Mouse (Mus musculus) kidney, adult 2 months (tissue): Measurements from ENCODE around the gene Ncf2. TPM values are rescaled to one million over a fixed set of nuclear protein-coding genes. Genes with fewer than 3 reads are reported as not detected.

ENCODE experiments used
- DNase-seq: peaks from one replicate; pipeline ENCODE4 v3.0.0; 2021
- H3K27ac ChIP-seq: fragments of 200-500 bp; 2 replicates; pipeline ENCODE4 v1.5.1; 2012; ENCODE audit warnings: low read depth, low read length, control low read depth, inconsistent platforms; ENCODE audit not compliant: insufficient read depth
- H3K27me3 ChIP-seq: fragments of 200-500 bp; replicated peaks from 2 replicates; pipeline ENCODE4 v1.6.1; 2012; ENCODE audit warnings: mild to moderate bottlenecking, moderate library complexity, low read length, inconsistent platforms; ENCODE audit not compliant: control insufficient read depth, insufficient read depth
- H3K36me3 ChIP-seq: fragments of 200-500 bp; 2 replicates; pipeline ENCODE4 v1.6.1; 2012; ENCODE audit warnings: mild to moderate bottlenecking, moderate library complexity, low read length, inconsistent platforms; ENCODE audit not compliant: control insufficient read depth, insufficient read depth
- H3K4me1 ChIP-seq: fragments of 200-500 bp; 2 replicates; pipeline ENCODE4 v1.6.1; 2011; ENCODE audit warnings: low read length; ENCODE audit not compliant: control insufficient read depth, insufficient read depth
- H3K4me3 ChIP-seq: fragments of 200-500 bp; 2 replicates; pipeline ENCODE4 v1.5.1; 2011; ENCODE audit warnings: mild to moderate bottlenecking, low read depth, low read length, control low read depth; ENCODE audit not compliant: insufficient read depth
- CTCF ChIP-seq: fragments of 200-500 bp; conservative IDR thresholded peaks from 2 replicates; pipeline ENCODE4 v1.5.1; 2011; ENCODE audit warnings: low read depth, mild to moderate bottlenecking, control low read depth, low read length, moderate library complexity, mixed read lengths; ENCODE audit not compliant: insufficient read depth, insufficient read length
- POLR2A ChIP-seq: fragments of 200-500 bp; IDR thresholded peaks from one replicate; pipeline ENCODE4 v1.6.1; 2011; ENCODE audit warnings: low read depth, low read length, control low read depth
- WGBS: fragments of 180-500 bp; shearing (Covaris S2); methylation state at CpG from one replicate; pipeline ENCODE4 v1.1.7; 2018; 5-methylcytosine and 5-hydroxymethylcytosine counted together
- polyA plus RNA-seq: library from polyadenylated mRNA; depleted of rRNA; stranded (reverse); fragments of >200 nt; gene quantifications from 2 replicates; pipeline ENCODE4 v1.2.3, GENCODE M21; 2012

Gene Ncf2
- polyA plus RNA-seq, 1 experiment = 4.2 TPM

GRCm38 (mm10) chr1:152800633-152801176 lies 711 bp downstream of the Ncf2 start:
- WGBS = 74% methylated on average over 13 of the region's 13 CpGs

GRCm38 (mm10) chr1:152804907-152805306 lies 4.9 kb downstream of the Ncf2 start:
- WGBS = 84% methylated on average over 6 of the region's 6 CpGs
- TF ChIP-seq CTCF = no peak
- no peak for TF ChIP-seq POLR2A
- no peak for DNase-seq
- Histone ChIP-seq H3K27ac (no peak overlapping the region), H3K4me3 (no peak overlapping the region), H3K27me3 (no peaks in the 10 kb centered on the region), H3K36me3 (no peaks in the 10 kb centered on the region), H3K4me1 (no peaks in the 10 kb centered on the region)

More at GRCm38 (mm10) chr1:152800633-152801176, 711 bp downstream of the Ncf2 start:
- Histone ChIP-seq H3K4me3 (peak overlapping the region; percentile 17; the same call in 1 of the 2 replicates), H3K36me3 (no peaks in the 10 kb centered on the region), H3K27ac (no peak overlapping the region), H3K27me3 (no peaks in the 10 kb centered on the region), H3K4me1 (no peaks in the 10 kb centered on the region)
- no peak for DNase-seq
- no peak for TF ChIP-seq POLR2A
- no peak for TF ChIP-seq CTCF

- no peak for DNase-seq
- TF ChIP-seq POLR2A = no peak
- TF ChIP-seq CTCF = no peak
- 65% methylated on average over 18 of the region's 18 CpGs for WGBS
- no peak overlapping the region; the same call in 1 of the 2 replicates for H3K27ac ChIP-seq
- H3K4me3 ChIP-seq = peak overlapping the region; percentile 8; the same call in 1 of the 2 replicates
- H3K4me1 ChIP-seq = no peaks in the 10 kb centered on the region
- no peaks in the 10 kb centered on the region for H3K36me3 ChIP-seq
- H3K27me3 ChIP-seq = no peaks in the 10 kb centered on the region
Measured at GRCm38 (mm10) chr1:152807619-152808391, 7.8 kb downstream of the Ncf2 start.

GRCm38 (mm10) chr1:152808392-152808680 lies 8.3 kb downstream of the Ncf2 start:
- no peak for DNase-seq
- Histone ChIP-seq H3K36me3 (no peaks in the 10 kb centered on the region), H3K27me3 (no peaks in the 10 kb centered on the region), H3K4me3 (no peak overlapping the region), H3K27ac (no peak overlapping the region), H3K4me1 (no peaks in the 10 kb centered on the region)
- WGBS = 89% methylated on average over 2 of the region's 2 CpGs
- no peak for TF ChIP-seq CTCF
- TF ChIP-seq POLR2A = no peak

GRCm38 (mm10) chr1:152809541-152810252 lies 9.7 kb downstream of the Ncf2 start:
- Histone ChIP-seq H3K27me3 (no peaks in the 10 kb centered on the region), H3K36me3 (no peaks in the 10 kb centered on the region), H3K4me3 (no peak overlapping the region), H3K4me1 (no peaks in the 10 kb centered on the region), H3K27ac (peak overlapping the region; percentile 44)
- TF ChIP-seq CTCF = no peak
- peak; percentile 57 for DNase-seq
- 40% methylated on average over 8 of the region's 8 CpGs for WGBS

GRCm38 (mm10) chr1:152810533-152811439 lies 10.8 kb downstream of the Ncf2 start:
- 84% methylated on average over 13 of the region's 13 CpGs for WGBS
- TF ChIP-seq POLR2A (no peak), CTCF (no peak)
- no peak for DNase-seq
- no peaks in the 10 kb centered on the region for H3K27me3 ChIP-seq
- H3K4me3 ChIP-seq = no peak overlapping the region
- H3K36me3 ChIP-seq = no peaks in the 10 kb centered on the region
- no peak overlapping the region for H3K27ac ChIP-seq
- H3K4me1 ChIP-seq = no peaks in the 10 kb centered on the region
